Mouse (Mus musculus) MEL (cell line): ENCODE results near the gene Sctr. TPM values are rescaled to one million over a fixed set of nuclear protein-coding genes. Genes with fewer than 3 reads are reported as not detected.

ENCODE experiments used
- DNase-seq: peaks from one replicate; pipeline ENCODE4 v3.0.0; 2011; ENCODE audit warnings: low read depth, low spot score
- H3K27ac ChIP-seq: 2 replicates; pipeline ENCODE4 v1.5.1; 2012; ENCODE audit warnings: low read depth, mild to moderate bottlenecking, control low read depth, low read length, moderate library complexity; ENCODE audit not compliant: control insufficient read depth
- H3K27me3 ChIP-seq, 2 experiments: fragments of 150-350 bp in 1 of 2; sonication (generic) in 1 of 2; 2 replicates each; pipeline ENCODE4 v1.6.1; 2012; ENCODE audit warnings: low read length in 2 of 2, mild to moderate bottlenecking in 2 of 2, improper control_type of control experiment in 1 of 2, moderate library complexity in 1 of 2; ENCODE audit not compliant: insufficient read depth in 2 of 2, control insufficient read depth in 1 of 2
- H3K36me3 ChIP-seq, 2 experiments: 2 replicates each; pipeline ENCODE4 v1.6.1; 2012 to 2014; ENCODE audit warnings: low read length in 2 of 2, improper control_type of control experiment in 1 of 2, inconsistent platforms in 1 of 2, mild to moderate bottlenecking in 1 of 2; ENCODE audit not compliant: insufficient read depth in 2 of 2, control insufficient read depth in 1 of 2
- H3K4me1 ChIP-seq, 2 experiments: fragments of 150-350 bp in 1 of 2; sonication (generic) in 1 of 2; 2 replicates each; pipeline ENCODE4 v1.6.1; 2012; ENCODE audit warnings: low read length in 2 of 2, improper control_type of control experiment in 1 of 2, mild to moderate bottlenecking in 1 of 2; ENCODE audit not compliant: insufficient read depth in 2 of 2, control insufficient read depth in 1 of 2
- H3K4me3 ChIP-seq, 2 experiments: fragments of 150-350 bp in 1 of 2; sonication (generic) in 1 of 2; 2 replicates each; pipeline ENCODE4 v1.5.1; 2012; ENCODE audit warnings: low read depth in 2 of 2, low read length in 2 of 2, mild to moderate bottlenecking in 2 of 2, moderate library complexity in 2 of 2, control low read depth in 1 of 2, improper control_type of control experiment in 1 of 2; ENCODE audit not compliant: control insufficient read depth in 1 of 2, insufficient read depth in 1 of 2
- H3K79me2 ChIP-seq: 2 replicates; pipeline ENCODE4 v1.6.1; 2012; ENCODE audit warnings: mild to moderate bottlenecking, low read length, moderate library complexity; ENCODE audit not compliant: control insufficient read depth, poor library complexity, insufficient read depth
- H3K9ac ChIP-seq: 2 replicates; pipeline ENCODE4 v1.6.1; 2012; ENCODE audit warnings: low read depth, mild to moderate bottlenecking, control low read depth, low read length, moderate library complexity; ENCODE audit not compliant: control insufficient read depth, poor library complexity, severe bottlenecking
- H3K9me3 ChIP-seq: fragments of 150-350 bp; sonication (generic); replicated peaks from 2 replicates; pipeline ENCODE4 v1.6.1; 2012; ENCODE audit warnings: mild to moderate bottlenecking, low read length, improper control_type of control experiment, moderate library complexity; ENCODE audit not compliant: insufficient read depth
- BHLHE40 ChIP-seq: IDR thresholded peaks from 2 replicates; pipeline ENCODE4 v1.6.1; 2012; ENCODE audit warnings: low read depth, mild to moderate bottlenecking, inconsistent platforms, low read length, improper control_type of control experiment, borderline replicate concordance
- CTCF ChIP-seq, 3 experiments: IDR thresholded peaks in 2 of 3; conservative IDR thresholded peaks in 1 of 3; 2 replicates each; pipeline ENCODE4 v1.5.1; 2011 to 2012; ENCODE audit warnings: low read length in 3 of 3, low read depth in 2 of 3, mild to moderate bottlenecking in 2 of 3, improper control_type of control experiment in 1 of 3, inconsistent platforms in 1 of 3, mixed read lengths in 1 of 3, moderate library complexity in 1 of 3; ENCODE audit not compliant: control insufficient read depth in 1 of 3, insufficient read depth in 1 of 3, poor library complexity in 1 of 3, severe bottlenecking in 1 of 3
- ELF1 ChIP-seq: IDR thresholded peaks from 2 replicates; pipeline ENCODE4 v1.6.1; 2014; ENCODE audit warnings: low read depth, mild to moderate bottlenecking, inconsistent platforms, low read length, improper control_type of control experiment, moderate library complexity
- EP300 ChIP-seq, 2 experiments: IDR thresholded peaks; 2 replicates each; pipeline ENCODE4 v1.6.1; 2011; ENCODE audit warnings: improper control_type of control experiment in 2 of 2, low read length in 2 of 2, low read depth in 1 of 2, mild to moderate bottlenecking in 1 of 2
- GATA1 ChIP-seq: IDR thresholded peaks from 2 replicates; pipeline ENCODE4 v1.6.1; 2011; ENCODE audit warnings: low read depth, low read length, improper control_type of control experiment
- JUND ChIP-seq: IDR thresholded peaks from 2 replicates; pipeline ENCODE4 v1.6.1; 2011; ENCODE audit warnings: low read depth, mild to moderate bottlenecking, improper control_type of control experiment, low read length
- MAFK ChIP-seq: IDR thresholded peaks from 2 replicates; pipeline ENCODE4 v1.6.1; 2011; ENCODE audit warnings: low read depth, mild to moderate bottlenecking, low read length, improper control_type of control experiment, borderline replicate concordance
- MAZ ChIP-seq: IDR thresholded peaks from 2 replicates; pipeline ENCODE4 v1.6.1; 2012; ENCODE audit warnings: low read depth, mild to moderate bottlenecking, inconsistent platforms, low read length, improper control_type of control experiment
- MEF2A ChIP-seq: IDR thresholded peaks from 2 replicates; pipeline ENCODE4 v1.6.1; 2014; ENCODE audit warnings: low read depth, mild to moderate bottlenecking, inconsistent platforms, low read length, improper control_type of control experiment; ENCODE audit not compliant: poor library complexity, insufficient replicate concordance, severe bottlenecking; ENCODE audit errors: extremely low read depth
- MXI1 ChIP-seq: IDR thresholded peaks from 2 replicates; pipeline ENCODE4 v1.6.1; 2011; ENCODE audit warnings: mild to moderate bottlenecking, low read depth, low read length, improper control_type of control experiment
- NELFE ChIP-seq: IDR thresholded peaks from 2 replicates; pipeline ENCODE4 v1.6.1; 2011; ENCODE audit warnings: low read depth, low read length, improper control_type of control experiment
- POLR2AphosphoS2 ChIP-seq: IDR thresholded peaks from 2 replicates; pipeline ENCODE4 v1.6.1; 2011; ENCODE audit warnings: low read length, improper control_type of control experiment
- POLR2AphosphoS5 ChIP-seq: IDR thresholded peaks from 2 replicates; pipeline ENCODE4 v1.6.1; 2012; ENCODE audit warnings: low read depth, borderline replicate concordance, mild to moderate bottlenecking, inconsistent platforms, low read length, moderate library complexity, mixed read lengths
- SIN3A ChIP-seq: IDR thresholded peaks from 2 replicates; pipeline ENCODE4 v1.6.1; 2012; ENCODE audit warnings: low read length, improper control_type of control experiment, inconsistent platforms
- SMC3 ChIP-seq: IDR thresholded peaks from 2 replicates; pipeline ENCODE4 v1.6.1; 2011; ENCODE audit warnings: low read depth, low read length, improper control_type of control experiment
- ZC3H11A ChIP-seq: IDR thresholded peaks from 2 replicates; pipeline ENCODE4 v1.6.1; 2012; ENCODE audit warnings: low read depth, mild to moderate bottlenecking, inconsistent platforms, low read length, improper control_type of control experiment
- polyA plus RNA-seq, 2 experiments: library from polyadenylated mRNA; stranded (reverse) in 1 of 2; unstranded in 1 of 2; fragments of >175 nt in 1 of 2; fragments of >200 nt in 1 of 2; gene quantifications; 2 replicates each; pipeline versions ENCODE4 v1.2.1 to v1.2.4; 2012; ENCODE audit warnings: low replicate concordance in 2 of 2, low read depth in 1 of 2; ENCODE audit not compliant: insufficient read length in 2 of 2, insufficient read depth in 1 of 2, missing spikeins in 1 of 2
- total RNA-seq: library from RNA; depleted of rRNA; stranded (reverse); fragments of 300-350 nt; gene quantifications from 2 replicates; pipeline ENCODE4 v1.2.3, GENCODE M21; 2012

The Sctr gene
- total and polyA plus RNA-seq, 3 experiments = not detected

DNA sequence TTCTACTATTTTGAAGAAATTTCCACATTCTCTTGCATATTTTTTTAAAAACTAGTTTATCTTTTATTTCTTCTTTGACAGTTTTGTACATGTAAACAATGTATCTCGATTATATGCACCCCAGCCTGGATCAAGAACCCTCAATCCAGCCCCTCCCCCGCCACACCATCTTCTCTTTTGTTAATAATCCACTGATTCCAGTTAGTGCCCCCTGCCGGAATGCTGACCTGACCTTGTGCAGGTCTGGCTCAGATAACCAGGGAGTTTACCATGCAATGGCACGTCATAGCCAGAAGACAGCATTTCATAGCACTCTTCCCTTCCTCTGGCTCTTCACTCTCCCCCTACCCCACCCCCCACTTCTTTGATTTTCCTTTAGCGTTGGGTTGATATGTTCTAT, 9.1 kb upstream of the Sctr start:
- H3K9me3 ChIP-seq = no peaks in the 10 kb centered on the region
- no peaks in the 10 kb centered on the region for H3K79me2 ChIP-seq
- peak; percentile 38 for DNase-seq
- H3K36me3 ChIP-seq = no peaks in the 10 kb centered on the region
- H3K27ac ChIP-seq = no peak overlapping the region
- TF ChIP-seq GATA1 = no peak
- TF ChIP-seq CTCF (IDR thresholded peaks at IDR 0.05 in 2 of 3, conservative IDR thresholded peaks at IDR 0.05 in 1 of 3; ENCODE audit: control insufficient read depth in 1 of 3, insufficient read depth in 1 of 3, low read depth in 2 of 3, low read length in 3 of 3, poor library complexity in 1 of 3, severe bottlenecking in 1 of 3) = peak in 1 of 3 experiments; percentile 10; a peak in 1 of 6 replicates
- no peak for TF ChIP-seq JUND
- no peak for TF ChIP-seq SIN3A
- TF ChIP-seq ELF1 = no peak
- no peak overlapping the region for H3K9ac ChIP-seq
- H3K4me3 ChIP-seq = peak overlapping the region; percentile 65 to 76
- no peaks in the 10 kb centered on the region; a peak in 2 of 4 replicates for H3K27me3 ChIP-seq
- peaks cover 0 to 2% of the 10 kb centered on the region in 2 experiments; a peak in 1 of 4 replicates for H3K4me1 ChIP-seq

DNA sequence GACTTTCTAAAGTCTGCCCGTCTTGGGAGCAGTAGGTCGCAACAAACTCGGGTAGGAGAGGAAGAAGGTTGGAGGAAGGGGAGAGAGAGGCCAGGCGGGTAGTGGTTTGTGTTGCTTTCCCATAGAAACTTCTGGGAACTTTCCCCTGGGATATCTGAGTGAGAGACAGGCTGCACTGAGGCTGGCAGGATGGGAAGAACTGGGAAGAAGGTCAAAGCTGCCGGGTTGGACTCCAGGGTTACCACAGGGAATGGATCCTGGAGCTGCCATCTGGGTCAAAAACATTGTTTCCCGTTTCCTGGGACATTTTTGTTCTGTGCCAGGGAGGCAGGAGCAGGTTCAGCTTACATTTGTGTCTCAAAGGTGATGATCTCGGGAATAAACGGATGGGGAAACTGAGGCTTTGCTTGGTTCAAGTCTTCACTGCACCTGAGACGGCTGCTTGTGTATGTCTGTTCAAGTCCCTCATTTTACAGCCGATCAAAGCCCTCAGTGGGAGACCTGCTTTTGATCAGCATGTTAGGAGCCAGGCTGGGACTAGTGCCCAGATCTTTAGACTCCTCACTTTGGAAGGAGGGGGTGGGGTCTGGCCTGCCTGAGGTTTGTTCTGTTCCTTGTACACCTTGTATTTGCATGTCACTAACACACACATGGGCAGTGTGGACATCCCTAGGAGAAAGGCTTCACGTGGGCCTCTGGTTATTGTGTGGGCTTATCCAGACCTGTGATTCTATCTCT, 1.3 kb downstream of the Sctr start:
- no peaks in the 10 kb centered on the region for H3K36me3 ChIP-seq
- H3K9ac ChIP-seq = no peak overlapping the region
- peaks cover 3 to 6% of the 10 kb centered on the region in 2 experiments for H3K27me3 ChIP-seq
- no peaks in the 10 kb centered on the region for H3K79me2 ChIP-seq
- no peak overlapping the region for H3K4me3 ChIP-seq
- no peak for TF ChIP-seq NELFE
- no peak for TF ChIP-seq GATA1
- no peak for TF ChIP-seq EP300 (IDR thresholded peaks at IDR 0.05; ENCODE audit: low read depth in 1 of 2, low read length in 2 of 2)
- TF ChIP-seq POLR2AphosphoS2 = no peak
- no peak for TF ChIP-seq MEF2A
- no peak for TF ChIP-seq POLR2AphosphoS5
- TF ChIP-seq MXI1 = no peak
- no peak for TF ChIP-seq MAZ
- no peak for TF ChIP-seq MAFK
- TF ChIP-seq SIN3A = no peak
- TF ChIP-seq BHLHE40 = no peak
- no peak for TF ChIP-seq SMC3
- no peak for TF ChIP-seq ZC3H11A
- H3K9me3 ChIP-seq = no peaks in the 10 kb centered on the region
- DNase-seq = no peak
- H3K27ac ChIP-seq = no peak overlapping the region
- no peaks in the 10 kb centered on the region; a peak in 1 of 4 replicates for H3K4me1 ChIP-seq
